Mouse (Mus musculus) CH12F3 (cell line): ENCODE results near the gene Yjefn3.

ENCODE experiments used
- in situ Hi-C: fragments of 300-500 bp; cut with MboI; formaldehyde crosslinking; loops from 2 replicates; pipeline ENCODE4 v1.14.3; 2020; ENCODE audit warnings: low sequenced_read_pairs

The Yjefn3 gene

DNA sequence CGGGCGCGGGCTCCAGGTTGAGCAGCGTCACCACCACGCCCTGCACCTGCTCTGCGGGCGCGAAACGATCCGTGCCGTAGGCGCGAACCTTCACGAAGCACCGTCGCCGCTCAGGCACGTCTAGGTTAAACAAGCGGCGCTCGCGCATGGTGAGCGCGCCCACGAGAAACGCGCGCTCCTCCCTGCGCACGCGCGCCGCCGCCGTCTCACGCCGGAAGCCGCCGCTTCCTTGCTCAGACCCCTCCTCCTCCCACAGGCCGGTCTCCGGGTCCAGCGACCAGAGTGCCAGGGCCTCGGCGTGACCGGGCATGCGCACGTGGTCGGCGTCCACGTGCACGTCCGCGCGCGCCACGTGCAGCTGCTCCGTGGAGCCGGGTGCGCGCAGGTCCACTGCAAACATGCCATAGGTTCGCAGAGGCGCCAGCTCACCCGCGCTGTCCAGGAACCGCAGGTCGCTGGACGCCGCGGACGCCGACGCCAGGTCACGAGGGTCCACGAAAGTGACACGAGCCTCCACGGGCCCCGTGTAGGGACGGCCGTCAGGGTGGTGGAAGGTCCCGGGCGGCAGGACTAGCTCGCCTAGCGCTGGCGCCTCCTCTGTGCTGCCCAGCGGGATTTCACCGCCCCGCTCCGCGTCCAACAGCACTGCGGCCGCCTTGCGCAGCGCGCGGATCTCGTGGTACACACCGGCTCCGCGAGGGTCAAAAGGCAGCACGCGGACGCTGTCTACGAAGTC is 20.3 kb downstream of the Yjefn3 start:
- in situ Hi-C loops: no loop called here

DNA sequence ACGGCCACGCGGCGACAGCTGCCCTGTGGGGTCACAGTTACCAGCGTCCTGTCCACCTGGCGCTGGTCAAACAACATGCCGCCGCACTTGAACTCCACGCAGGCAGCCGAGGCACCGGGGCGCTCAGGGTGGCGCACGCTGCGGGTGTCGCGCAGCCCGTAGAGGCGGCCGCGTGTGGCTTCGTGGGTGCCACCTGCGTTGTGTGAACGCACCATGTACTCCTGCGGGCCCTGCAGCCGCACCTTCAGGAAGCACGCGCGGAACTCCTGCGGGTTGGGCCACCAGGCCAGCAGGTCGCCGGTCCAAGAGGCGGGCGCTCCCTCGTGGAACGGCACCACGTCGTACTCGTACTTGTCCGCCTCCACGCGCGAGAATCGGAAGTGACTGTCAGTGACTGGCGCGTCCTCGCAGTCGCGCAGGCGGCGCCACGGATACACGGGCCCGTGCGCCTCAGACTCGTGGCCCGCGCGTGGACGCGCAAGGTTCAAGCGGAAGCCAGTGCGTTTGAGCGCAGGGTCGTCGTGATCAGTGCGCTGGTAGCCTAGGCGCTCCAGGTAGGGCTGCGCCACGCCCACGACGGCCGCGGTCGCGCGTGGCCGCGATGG is 21.1 kb downstream of the Yjefn3 start:
- in situ Hi-C loops: no loop called here

DNA sequence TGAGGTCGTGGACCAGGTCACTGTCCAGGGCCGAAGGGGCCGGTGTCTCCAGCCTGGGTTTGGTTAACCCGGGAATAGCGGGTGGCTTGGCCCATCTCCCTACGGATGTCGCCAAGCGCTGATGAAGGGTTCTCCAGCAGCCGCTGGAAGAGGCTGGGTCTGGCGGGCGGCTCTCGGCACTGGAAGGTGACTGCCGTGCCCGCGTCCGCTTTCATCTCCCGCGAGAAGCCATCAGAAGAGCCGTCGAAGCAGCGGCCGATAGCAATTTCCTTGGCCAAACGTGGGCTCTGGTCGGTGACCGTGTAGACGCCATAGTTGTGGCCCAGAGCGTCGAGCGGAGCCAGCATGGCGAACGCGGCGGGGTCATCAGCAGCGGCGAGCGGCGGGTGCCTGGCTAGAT is 21.7 kb downstream of the Yjefn3 start:
- in situ Hi-C loops: no loop called here

DNA sequence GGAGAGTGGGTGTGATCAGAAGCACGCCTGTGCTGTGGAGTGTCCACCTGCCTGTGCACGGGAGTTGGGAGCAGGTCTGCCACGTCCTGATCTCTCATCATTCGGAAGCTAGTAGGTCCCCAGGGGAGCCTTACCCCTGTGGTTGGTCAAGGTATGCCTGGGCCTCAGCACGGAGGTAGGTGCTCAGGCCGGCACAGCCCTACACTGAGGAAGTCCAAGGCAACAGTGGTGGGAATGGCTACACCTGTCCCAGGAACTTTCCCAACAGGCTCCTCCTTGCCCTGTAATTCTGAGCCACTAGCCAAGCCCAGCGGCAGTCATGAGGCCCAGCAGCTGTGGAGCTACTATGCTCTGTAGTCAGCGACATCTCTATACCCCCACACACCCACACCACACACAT is 22.8 kb downstream of the Yjefn3 start:
- in situ Hi-C loops: no loop called here

DNA sequence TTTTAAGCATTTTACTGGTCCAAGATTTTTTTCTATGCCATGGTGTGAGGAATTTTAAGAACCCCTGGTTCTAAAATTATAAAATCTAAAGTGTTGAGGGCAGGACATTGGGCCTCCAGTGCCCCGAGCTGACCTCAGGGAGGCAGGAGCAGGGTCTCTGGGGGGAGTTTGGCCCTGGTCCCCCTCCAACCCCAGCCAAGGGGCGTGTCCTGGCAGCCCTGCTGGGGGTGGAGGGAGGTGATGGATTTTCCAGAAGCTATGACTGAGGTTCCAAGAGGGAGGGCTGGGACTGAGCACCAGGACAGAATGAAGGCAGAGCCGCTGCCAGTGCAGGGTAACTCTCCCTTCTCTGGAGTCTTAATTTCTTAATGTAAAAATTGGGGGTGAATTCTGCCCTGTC is 24.5 kb downstream of the Yjefn3 start:
- in situ Hi-C loops: no loop called here

DNA sequence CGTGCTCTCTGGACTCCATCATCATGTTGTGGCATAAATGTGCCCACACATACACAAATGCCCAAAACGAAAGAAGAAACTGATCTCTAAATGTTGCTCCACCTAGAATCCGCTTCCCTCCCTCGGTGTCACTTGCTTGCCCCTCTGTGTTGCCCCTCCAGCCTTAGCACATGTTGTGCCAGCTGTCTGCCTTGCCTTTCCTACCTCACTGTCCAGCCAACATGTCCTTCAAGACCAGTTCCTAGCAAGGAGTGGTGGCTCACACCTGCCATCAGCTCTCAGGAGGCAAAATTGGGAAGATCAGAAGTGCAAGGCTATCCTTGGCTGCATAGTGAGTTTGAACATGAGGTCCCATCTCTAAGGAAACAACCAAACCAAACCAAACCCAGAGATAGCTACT is 25.1 kb downstream of the Yjefn3 start:
- in situ Hi-C loops: no loop called here

DNA sequence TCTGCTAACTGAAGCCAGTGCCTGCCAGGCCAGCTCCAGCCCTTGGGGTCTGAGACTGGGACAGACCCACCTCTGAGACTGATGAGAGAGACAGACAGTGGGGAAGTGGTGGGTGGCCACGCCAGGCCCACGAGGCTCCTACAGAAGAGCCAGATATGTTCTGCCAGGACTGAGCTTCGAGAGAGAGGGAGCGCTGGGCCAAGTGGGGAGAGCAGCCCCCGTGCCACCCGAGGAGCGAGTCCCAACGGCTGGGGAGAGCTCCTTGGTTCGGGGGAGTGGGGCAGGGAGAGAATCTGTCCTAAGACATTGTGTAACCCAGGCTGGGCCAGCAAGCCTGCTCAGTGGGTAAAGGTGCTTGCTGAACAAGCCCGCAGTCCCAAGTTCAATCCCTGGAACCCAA is 25.5 kb downstream of the Yjefn3 start:
- in situ Hi-C loops: no loop called here

DNA sequence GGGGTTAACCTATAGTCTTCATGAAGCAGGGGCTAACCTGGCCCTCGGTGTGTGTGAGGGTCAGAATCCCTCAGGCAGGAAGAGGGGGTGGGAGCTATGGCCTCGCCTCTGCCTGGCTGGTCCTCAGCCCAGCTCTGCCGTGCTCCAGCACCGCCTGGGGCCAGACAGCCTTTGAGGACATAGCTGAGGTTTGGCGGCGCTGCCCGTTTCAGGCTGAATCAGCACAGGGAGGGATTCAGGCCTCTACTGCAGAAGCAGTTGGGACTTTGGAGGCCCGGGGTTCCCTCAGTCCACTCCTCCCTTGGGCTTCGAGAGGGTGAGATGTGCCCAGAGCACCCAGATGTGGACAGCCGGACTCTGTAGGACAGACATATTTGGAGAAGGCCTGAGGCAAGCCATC is 26.4 kb downstream of the Yjefn3 start:
- in situ Hi-C loops: no loop called here

DNA sequence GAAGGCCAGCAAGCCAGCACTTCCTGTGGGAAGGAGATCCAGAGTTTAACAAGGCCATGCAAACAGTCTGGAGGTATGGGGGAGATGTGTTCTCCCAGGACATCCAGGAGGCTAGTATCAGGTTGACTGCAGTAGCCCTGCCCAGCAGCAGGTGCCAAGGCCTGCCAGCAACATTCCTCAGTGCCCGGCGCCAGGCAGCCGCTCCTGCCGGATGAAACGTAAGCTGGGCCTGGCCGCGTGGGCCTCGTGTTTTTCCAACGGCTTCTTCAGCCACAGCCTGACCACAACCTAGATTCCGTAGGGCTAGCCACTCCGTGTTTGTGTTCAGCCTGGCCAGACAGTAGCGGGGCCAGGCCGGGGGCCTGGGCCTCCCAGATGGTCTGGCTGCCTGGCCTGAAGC is 27.9 kb downstream of the Yjefn3 start:
- in situ Hi-C loops: no loop called here

DNA sequence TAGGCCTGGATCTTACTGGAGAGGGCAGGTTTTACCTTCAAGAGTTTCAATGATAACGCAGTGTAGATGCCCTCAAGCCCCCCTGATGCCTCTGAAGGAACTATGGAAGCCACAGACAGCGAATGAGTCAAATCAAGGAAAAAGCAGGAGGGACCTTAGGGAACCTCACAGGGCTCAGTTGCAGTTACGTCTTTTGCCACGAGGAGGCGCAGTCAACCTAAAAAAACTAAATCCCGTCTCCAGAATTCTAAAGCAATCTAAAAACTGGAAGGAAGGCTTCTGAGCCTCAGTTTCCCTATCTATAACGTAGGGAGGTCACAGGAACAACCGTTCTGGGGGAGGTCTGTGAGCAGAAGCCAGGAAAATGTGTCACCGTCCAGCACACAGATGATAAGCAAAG is 28.4 kb downstream of the Yjefn3 start:
- in situ Hi-C loops: no loop called here

DNA sequence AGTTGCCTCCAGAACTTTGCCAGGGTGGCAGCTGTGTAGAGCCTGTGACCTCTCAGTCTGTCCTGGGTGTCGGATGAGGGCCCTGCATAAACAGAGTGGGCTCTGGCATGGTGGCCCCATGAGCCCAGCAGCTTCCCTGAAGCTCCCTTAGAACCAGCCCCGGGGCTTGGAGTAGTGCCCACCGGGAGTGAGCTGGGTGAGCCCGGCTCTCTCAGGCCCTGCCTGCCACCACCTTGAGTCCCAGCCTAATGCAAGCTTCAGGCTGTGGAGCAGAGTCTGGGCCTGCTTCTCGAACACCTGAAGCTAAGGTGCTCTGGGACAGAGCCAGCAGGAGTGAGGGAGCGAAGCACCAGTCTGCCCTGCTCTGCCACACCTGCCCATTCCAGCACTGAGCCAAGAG is 31.6 kb downstream of the Yjefn3 start:
- in situ Hi-C loops: no loop called here

DNA sequence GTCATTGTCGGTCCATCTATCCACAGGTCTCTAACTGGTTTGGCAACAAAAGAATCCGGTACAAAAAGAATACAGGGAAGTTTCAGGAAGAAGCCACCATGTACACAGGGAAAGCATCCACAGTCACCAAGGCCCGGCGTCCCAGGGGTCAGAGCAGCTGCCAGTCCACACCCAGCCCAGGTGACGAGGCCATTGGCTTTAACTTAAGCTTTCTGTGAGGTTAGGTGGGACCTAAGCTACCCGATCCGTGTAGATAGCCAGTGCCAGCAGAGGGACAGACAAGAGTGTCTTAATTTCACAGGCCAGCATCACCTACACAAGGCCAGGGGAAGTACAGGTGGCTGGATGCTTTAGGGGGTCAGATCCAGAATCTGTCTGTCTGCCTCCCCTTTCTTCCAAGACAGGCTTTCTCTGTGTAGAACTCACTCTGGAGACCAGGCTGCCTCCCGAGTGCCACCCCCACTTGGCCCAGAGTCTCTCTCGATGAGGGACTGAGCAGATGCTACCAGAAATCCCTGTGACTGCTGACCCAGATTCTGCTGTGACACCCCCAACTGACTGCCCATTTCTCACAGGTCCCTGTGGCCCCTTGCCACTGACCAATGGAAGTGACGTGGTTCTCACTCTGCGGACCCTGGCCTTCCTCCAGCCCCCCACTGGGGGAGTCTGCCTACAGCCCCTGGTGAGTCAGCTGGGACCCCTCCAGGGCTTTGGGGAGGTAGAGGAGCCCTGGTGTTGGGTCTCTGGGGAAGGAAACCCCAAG is 32.3 kb downstream of the Yjefn3 start:
- in situ Hi-C loops: no loop called here

DNA sequence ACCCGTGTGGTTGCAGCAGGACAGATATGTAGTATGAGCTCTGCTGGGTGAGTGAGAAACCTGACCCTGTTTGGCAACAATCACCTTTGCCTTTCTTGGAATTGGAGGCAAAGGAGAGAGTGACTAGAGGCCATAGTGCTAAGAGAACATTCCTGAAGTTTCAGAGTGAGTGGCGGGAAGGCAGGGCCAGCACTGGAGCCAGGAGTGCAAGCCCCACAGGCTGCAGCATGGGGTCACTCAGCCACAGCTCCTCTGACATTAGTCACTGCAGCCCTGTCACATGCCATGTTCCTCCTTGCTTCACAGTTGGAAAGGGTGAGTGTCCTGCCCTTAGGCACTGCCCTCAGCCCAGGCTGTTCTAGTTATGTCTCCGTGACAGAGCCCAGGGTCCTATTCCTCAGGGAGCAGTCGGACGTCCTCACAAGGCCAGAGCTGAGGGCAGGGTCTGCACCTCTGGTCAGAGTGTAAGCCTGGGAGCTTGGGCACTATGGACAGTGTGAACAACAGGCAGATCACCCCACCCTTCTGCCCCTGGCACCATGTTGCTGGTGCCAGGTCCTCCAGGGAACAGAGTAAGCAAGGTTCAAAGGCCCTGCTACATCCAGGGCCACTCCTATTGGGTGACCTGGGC is 34.7 kb downstream of the Yjefn3 start:
- in situ Hi-C loops: no loop called here

DNA sequence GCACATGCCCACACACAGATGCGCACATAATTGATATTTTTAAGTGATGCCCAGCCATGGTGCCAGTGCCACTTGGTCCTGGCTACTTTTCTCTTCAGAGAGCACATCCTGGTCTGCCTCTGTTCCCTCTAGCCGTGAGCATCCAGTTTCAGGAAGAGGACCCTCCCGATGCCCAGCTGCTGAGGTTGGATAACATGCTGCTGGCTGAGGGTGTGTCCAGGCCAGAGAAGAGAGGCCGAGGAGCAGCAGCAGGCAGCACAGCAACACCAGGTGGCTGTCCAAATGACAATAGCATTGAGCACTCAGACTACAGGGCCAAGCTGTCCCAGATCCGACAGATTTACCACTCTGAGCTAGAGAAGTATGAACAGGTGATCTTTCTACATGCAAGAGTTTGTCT is 38.3 kb downstream of the Yjefn3 start:
- in situ Hi-C loops: no loop called here

DNA sequence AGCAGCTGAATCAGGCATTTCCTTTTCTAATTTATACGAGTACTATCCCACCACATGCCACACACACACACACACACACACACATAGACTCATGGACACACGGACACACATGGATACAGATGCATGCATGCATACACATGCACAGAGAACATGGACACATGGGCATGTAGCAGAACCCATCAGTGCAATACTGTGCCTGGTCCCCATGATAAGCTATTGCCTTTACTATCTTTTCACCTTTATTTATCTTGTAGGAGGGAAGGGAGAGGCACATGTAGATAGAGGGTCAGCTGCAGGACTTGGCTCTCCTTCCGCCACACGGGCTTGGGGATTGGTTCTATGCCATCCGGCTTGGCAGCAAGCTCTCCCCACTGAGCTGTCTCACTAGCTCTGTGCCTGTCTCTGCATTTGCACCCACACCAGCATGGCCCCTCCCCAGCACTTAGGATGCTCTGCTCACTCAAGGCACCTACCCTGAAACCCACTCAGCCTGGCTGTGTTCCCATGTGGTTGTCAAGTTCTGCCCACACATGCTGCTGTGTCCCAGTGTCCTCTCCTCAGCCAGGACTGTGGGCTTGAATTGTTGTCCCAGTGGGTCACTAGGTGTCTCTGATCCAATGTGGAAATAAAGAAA is 39.0 kb downstream of the Yjefn3 start:
- in situ Hi-C loops: no loop called here

DNA sequence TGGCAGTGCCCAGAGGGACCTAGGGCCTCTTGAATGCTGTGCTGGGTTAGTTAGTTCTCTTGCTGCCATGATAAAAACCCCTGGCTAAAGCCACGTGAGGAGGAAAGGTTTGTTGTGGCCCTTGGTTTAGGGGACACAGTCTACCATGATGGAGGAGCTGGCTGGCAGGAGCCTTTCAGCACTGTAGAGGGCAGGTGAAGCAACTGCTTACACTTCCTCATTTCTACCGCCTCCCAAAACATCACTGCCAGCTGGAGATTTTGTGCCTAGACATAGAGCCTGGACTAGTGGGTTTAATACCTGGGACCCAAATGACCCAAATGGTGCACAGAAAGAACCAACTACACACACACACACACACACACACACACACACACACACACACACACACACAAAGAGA is 41.3 kb downstream of the Yjefn3 start:
- in situ Hi-C loops: no loop called here

DNA sequence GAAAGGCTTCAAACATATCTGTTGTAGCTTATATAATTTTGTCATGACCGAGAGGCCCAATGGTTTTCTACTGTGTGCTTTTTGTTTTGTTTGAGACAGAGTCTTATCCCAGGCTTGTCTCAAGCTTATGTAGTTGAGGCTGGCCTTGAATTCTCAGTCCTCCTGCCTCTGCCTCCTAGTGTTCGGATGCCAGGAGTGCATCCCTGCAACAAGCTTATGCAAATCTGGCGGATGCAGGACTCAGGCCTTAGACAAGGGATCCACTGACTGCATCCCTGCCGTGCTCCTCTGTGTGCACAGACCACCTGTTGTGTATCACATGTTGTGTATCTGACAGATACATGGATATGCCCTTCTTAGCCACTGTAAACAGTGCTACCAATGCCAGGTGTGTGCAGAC is 41.7 kb downstream of the Yjefn3 start:
- in situ Hi-C loops: no loop called here

DNA sequence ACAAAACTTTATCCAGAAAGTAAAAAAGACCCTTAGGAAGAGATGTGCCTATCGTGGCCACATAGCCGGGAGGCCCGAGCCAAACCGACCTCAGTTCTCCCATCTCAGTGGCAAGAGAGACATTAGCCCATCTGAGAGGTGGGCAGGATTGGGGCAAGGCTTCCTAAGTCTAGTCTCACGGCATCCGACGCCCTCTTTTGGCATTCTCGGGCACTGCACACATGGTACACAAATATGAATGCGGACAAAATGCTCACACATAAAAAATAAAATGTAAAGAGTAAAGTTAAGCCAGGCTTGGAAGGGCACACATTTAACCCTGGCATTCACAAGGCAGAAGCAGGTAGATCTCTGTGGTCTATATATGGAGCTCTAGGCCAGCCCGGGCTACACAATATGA is 48.6 kb downstream of the Yjefn3 start:
- in situ Hi-C loops: no loop called here

DNA sequence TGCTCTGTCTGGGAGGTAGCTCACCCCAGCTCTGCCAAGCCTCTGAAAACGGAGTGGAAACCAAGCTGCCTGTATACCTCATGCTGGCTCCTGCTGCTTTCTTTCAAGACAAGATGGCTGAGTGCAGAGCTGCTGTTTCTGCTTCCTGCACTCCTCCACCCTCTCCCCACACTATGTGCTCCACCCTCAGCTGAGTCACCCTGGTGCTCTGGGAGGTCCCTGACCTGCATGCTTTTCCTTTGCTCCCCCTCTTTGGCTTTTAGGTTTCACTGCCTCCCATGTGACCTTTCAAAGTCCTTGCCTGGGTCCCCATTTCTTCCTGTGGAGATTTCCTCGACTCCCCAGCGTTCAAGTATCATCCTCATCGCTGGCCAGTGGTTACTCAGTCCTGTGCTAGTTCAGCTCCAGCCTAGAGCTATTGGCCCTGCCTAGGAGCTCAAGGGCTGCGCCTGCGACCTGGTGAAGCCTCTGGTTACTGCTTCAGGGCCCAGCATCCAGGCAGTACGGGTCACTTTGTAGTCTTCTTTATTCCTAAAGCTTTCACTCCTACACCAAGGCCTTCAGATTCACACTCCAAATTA is 51.5 kb downstream of the Yjefn3 start:
- in situ Hi-C loops: no loop called here

DNA sequence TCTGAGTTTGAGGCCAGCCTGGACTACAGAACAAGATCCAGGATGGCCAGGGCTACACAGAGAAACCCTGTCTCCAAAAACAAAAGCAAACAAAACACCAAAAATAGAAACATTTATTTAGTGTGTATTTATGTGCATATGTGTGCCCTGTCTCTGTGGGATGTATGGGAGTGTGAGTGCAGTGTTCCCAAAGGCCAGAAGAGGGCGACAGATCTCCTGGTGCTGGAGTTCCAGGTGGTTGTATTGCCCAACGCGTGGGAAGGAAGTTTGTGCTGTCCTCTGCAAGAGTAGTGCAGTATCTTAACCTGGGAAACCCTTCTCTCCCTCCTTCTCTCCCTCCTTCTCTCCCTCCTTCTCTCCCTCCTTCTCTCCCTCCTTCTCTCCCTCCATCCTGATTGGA is 52.6 kb downstream of the Yjefn3 start:
- in situ Hi-C loops: no loop called here

DNA sequence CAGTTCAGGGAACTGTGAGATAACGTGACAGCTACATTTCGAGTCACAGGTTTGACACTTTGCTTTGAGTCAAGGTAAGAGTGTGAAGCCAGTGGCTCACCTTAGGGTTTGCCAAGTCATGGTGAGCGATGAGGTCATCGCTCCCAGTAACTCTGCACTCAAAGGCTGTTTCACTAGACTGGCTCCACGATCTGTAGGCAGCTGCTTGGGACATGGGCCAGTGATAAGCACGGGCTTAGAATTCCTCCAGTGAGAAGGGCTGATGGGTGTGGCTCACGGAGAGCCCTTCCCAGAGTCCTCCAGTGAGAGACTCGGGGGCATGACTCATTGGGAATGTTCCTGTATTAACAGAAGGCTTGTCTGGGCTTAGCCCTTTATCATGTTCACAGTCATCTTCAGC is 53.6 kb downstream of the Yjefn3 start:
- in situ Hi-C loops: no loop called here
